Mouse (Mus musculus) CD4-positive, CD25-positive, alpha-beta regulatory T cell, adult 2 months (primary cell): ENCODE data around the gene Ftl1.

Experiments used
- DNase-seq: peaks from one replicate; pipeline ENCODE4 v3.0.0-alpha.2; 2012; ENCODE audit warnings: low read depth, low spot score

The Ftl1 gene

DNA sequence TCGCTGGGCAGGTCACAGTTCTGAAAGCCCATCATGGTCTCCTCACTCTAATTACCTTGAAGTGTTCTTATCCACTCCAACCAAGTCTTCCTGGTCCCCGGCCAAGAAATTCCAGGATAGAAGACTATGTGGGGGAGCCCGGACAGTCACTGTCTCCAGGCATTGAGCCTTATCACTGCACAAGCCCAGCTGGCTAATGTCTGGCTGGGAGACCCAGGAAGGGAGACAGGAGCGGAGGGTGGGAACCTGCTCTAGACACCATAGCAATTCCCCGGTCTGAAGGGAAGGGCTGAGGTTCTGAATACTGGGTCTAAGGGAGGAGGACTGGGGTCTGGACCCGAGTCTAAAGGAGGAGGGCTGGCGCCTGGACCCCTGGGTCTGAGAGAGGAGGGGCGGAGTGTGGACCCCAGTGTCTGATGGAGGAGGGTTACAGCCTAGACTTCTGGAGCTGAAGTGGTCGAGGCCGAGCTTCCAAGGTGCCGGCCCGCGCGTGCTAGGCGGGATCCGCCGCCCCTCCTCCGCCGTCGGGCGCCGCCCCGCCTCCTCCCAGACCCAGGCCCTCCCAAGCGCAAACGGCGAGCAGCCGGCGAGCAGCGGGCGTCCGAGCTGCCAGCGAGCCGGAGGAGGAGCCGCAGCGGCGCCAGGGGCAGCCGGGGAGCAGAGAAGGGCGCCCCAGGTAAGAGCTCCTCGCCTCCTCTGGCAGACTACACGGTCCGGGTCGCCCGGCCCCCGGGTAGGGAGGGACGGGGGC is 46.4 kb downstream of the Ftl1 start, which contains the start of gene Ntf5:
Gene Ntf5, plus strand, starts transcription at position 583 of the 751 bp plus-strand sequence.
- peak; percentile 40 for DNase-seq

DNA sequence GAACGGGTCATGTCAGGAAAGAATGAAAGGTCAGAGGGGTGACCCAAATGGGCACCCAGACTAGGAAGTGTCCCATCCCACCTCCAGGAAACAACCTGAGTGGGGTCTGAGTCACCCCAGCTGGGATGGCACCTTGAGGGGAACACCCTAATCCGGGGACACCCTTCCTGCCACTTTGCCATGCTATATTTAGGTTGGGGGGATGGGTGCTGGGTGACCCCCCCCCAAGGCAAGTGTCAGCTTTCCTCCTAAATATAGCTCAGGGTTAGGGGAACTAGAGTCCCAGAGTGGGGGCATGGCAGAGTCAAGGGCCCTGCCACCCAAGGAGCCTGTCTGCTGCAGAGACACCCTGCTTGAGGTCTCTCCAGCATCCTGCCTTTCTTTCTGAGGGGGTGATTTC is 47.3 kb downstream of the Ftl1 start:
- no peak for DNase-seq

DNA sequence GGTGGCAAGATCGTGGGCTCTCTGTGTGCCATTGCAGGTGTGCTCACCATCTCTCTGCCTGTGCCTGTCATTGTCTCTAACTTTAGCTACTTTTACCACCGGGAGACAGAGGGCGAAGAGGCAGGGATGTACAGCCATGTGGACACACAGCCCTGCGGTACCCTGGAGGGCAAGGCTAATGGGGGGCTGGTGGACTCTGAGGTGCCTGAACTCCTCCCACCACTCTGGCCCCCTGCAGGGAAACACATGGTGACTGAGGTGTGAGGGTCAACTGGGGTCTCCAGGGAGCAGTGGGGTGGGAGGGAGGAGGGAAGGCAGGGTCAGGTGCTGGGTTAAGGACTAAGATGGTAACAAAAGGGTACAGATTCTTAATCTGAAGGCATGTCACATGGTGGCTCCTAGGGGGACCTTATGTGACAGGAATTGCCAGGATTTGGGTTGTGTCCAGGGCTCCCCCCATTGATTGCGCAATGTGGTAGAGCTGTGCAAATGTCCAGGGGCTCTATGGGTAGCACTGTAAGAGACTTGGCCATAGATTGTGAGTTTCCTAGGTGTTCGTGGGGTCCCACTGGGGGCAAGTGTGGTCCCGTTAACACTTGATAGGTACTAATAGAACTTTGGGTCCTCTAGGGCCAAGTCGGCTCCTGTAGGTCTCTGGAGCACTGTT is 50.1 kb downstream of the Ftl1 start:
- no peak for DNase-seq

DNA sequence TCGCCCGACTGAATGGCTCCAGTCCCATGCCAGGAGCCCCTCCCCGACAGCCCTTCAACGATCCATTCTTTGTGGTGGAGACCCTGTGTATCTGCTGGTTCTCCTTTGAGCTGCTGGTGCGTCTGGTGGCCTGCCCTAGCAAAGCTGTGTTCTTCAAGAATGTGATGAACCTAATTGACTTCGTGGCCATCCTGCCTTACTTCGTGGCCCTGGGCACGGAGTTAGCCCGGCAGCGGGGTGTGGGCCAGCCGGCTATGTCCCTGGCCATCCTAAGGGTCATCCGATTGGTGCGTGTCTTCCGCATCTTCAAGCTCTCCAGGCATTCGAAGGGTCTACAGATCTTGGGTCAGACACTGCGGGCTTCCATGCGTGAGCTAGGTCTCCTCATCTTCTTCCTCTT is 50.7 kb downstream of the Ftl1 start:
- no peak for DNase-seq

GRCm38 (mm10) chr7:45408351-45408750 is 51.3 kb downstream of the Ftl1 start:
- no peak for DNase-seq
